Mouse (Mus musculus) midbrain, embryonic 14.5 days (tissue): Measurements from ENCODE around the gene Gm28729. TPM values are rescaled to one million over a fixed set of nuclear protein-coding genes. Genes with fewer than 3 reads are reported as not detected.
"Not testable (repeated sequence)": the region's sequence is repeated elsewhere in the genome, so short reads cannot be mapped to it uniquely, and the experiment has no call there.

Experiments used
- ATAC-seq: fragments of 200-750 bp; cut with Nextera tagmentation; 2 replicates; pipeline ENCODE4 v1.8.0; 2017; ENCODE audit warnings: moderate number of reproducible peaks, moderate library complexity; ENCODE audit not compliant: low FRiP score, low TSS enrichment
- DNase-seq: peaks from one replicate; pipeline ENCODE4 v3.0.0-alpha.2; 2015
- H3K27ac ChIP-seq: fragments of 300-500 bp; sonication (generic); replicated peaks from 2 replicates; pipeline ENCODE4 v1.5.1; 2014; ENCODE audit warnings: mild to moderate bottlenecking, low read depth, low read length, moderate library complexity
- H3K27me3 ChIP-seq: fragments of 300-500 bp; sonication (generic); 2 replicates; pipeline ENCODE4 v1.6.1; 2014; ENCODE audit warnings: low read length, control low read depth, mixed read lengths; ENCODE audit not compliant: control insufficient read depth, insufficient read depth
- H3K36me3 ChIP-seq: fragments of 300-500 bp; sonication (generic); 2 replicates; pipeline ENCODE4 v1.6.1; 2014; ENCODE audit warnings: low read length, control low read depth; ENCODE audit not compliant: control insufficient read depth, insufficient read depth
- H3K4me1 ChIP-seq: fragments of 300-500 bp; sonication (generic); 2 replicates; pipeline ENCODE4 v1.6.1; 2014; ENCODE audit warnings: mild to moderate bottlenecking, antibody characterized with exemption, low read length, control low read depth; ENCODE audit not compliant: control insufficient read depth, insufficient read depth
- H3K4me2 ChIP-seq: fragments of 300-500 bp; sonication (generic); 2 replicates; pipeline ENCODE4 v1.6.1; 2014; ENCODE audit warnings: mild to moderate bottlenecking, low read length, moderate library complexity
- H3K4me3 ChIP-seq: fragments of 300-500 bp; sonication (generic); replicated peaks from 2 replicates; pipeline ENCODE4 v1.5.1; 2014; ENCODE audit warnings: low read depth, low read length
- H3K9ac ChIP-seq: fragments of 300-500 bp; sonication (generic); replicated peaks from 2 replicates; pipeline ENCODE4 v1.6.1; 2014; ENCODE audit warnings: mild to moderate bottlenecking, low read length, moderate library complexity
- H3K9me3 ChIP-seq: fragments of 300-500 bp; sonication (generic); 2 replicates; pipeline ENCODE4 v1.6.1; 2016; ENCODE audit warnings: low read length, control low read depth, mixed read lengths; ENCODE audit not compliant: control insufficient read depth
- WGBS: fragments of 180-500 bp; shearing (Covaris S2); extraction: QIAGEN DNeasy Blood & Tissue Kit; methylation state at CpG from one replicate; pipeline ENCODE4 v1.1.7; 2014; 5-methylcytosine and 5-hydroxymethylcytosine counted together
- polyA plus RNA-seq: library from polyadenylated mRNA; unstranded; fragments of >200 nt; fragmentation: Nextera tagmentation; extraction: Ambion mirVana; gene quantifications from 2 replicates; pipeline ENCODE4 v1.2.1, GENCODE M21; 2014

The Gm28729 gene
- polyA plus RNA-seq, 1 experiment from 2014 or later, result not detected

DNA sequence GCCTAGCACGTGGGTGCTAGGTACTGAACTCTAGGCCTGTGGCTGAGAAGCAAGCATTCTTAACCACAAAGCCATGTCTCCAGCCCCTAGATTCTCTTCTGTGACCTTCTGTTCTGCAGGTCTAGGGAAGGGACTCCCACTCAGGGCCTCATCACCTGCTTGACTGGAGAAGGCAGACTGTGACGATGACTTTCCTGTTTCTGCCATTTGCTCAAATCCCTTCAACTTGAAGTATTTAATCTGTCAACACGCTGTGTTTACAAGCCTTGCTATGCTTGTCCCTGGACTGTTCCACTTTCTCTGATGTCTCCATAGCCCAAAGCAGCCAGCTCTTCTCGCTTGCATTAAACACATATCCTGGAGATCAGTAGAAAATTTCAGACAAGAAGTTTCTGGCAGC lies 7.5 kb upstream of the Gm28729 start:
- Histone ChIP-seq H3K27me3 (no peaks in the 10 kb centered on the region), H3K9me3 (no peaks in the 10 kb centered on the region), H3K4me2 (no peak overlapping the region), H3K36me3 (no peaks in the 10 kb centered on the region), H3K9ac (no peak overlapping the region), H3K27ac (no peak overlapping the region), H3K4me3 (no peak overlapping the region), H3K4me1 (peaks cover 6% of the 10 kb centered on the region; the same call in 1 of the 2 replicates)
- ATAC-seq (no peak), DNase-seq (no peak)
- 78% methylated on average over 4 of the region's 4 CpGs for WGBS

DNA sequence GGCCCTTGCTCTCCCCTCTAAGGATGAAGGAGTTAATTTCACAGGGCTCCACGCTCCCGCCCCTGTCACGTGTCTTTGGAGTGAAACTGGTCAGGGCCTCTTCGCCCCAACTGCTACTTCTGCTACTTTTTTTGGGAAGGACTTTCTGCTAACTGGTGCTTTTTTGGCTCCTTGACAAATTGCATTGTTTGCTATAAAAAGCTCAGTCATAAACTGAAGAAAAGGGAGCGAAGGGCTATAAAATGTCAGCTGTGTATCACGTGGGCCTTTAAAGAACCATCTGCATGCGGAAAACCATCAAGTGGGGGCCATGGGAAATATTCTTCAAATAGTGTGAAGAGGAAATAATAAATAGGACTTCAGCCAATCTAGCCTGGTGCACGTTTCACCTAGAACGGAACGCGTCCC lies 5.6 kb upstream of the Gm28729 start:
- Histone ChIP-seq H3K27me3 (no peaks in the 10 kb centered on the region), H3K4me2 (no peak overlapping the region), H3K27ac (no peak overlapping the region), H3K36me3 (no peaks in the 10 kb centered on the region), H3K4me3 (no peak overlapping the region), H3K9ac (no peak overlapping the region), H3K4me1 (no peaks in the 10 kb centered on the region), H3K9me3 (no peaks in the 10 kb centered on the region)
- ATAC-seq (no peak), DNase-seq (no peak)
- WGBS, result 59% methylated on average over 11 of the region's 11 CpGs

DNA sequence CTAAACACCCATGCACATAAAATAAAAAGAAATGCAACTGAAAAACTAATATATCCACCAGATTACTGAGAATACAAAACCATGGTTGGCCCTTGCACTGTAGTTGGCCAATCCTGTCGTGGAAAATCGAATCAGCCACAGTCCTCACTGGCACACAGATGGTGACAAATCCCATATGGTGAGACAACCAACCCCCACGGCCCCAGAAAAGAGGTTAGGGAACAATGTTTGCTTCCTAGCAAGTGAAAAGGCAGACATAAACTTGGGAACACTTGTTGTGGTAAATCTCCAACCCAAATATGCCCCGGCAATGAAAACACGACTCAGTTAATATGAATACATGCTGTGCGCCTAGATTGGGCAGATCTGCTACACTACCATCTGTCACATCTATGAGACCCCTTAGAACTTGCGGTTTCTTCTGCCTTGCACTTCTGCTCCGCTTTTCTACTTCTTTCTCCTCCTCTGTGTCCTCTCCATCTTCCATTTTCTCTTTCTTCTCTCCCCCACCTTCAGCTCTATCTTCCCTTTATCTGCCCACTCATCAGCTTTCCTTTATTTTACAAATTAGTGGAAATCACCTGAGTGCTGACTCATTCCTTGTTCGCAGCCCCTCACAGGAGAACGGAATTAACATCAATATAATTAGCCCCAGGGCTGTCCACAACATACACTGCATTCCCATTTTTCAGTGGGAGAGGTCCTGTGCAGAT lies 5.1 kb upstream of the Gm28729 start:
- no peaks in the 10 kb centered on the region for H3K27me3 ChIP-seq
- H3K9ac ChIP-seq, result no peak overlapping the region
- H3K27ac ChIP-seq, result no peak overlapping the region
- no peaks in the 10 kb centered on the region for H3K4me1 ChIP-seq
- 70% methylated on average over 10 of the region's 10 CpGs for WGBS
- no peak overlapping the region for H3K4me2 ChIP-seq
- H3K36me3 ChIP-seq, result no peaks in the 10 kb centered on the region
- no peaks in the 10 kb centered on the region for H3K9me3 ChIP-seq
- H3K4me3 ChIP-seq, result no peak overlapping the region
- no peak for ATAC-seq
- no peak for DNase-seq

DNA sequence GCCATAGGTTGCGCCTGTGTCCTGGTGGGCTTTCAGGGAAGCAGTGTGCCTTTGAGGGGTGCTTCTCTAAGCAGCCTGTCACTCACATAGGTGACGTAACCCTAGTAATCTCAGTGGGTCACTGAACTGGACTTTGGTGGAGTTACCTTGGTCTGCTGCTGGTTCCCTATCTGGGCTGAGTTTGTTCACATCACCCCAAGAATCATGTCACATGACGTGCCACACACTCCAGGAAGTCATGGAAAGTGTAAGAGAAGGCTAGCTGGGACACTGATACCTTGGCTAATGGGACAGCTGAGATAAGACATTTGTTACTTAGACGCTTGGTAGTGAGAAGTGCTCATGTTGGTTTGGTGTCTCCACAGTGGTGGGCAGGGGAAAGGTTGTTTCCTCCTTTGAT lies 947 bp upstream of the Gm28729 start:
- Histone ChIP-seq H3K27ac (no peak overlapping the region), H3K27me3 (no peaks in the 10 kb centered on the region), H3K36me3 (no peaks in the 10 kb centered on the region), H3K4me3 (no peak overlapping the region), H3K9ac (no peak overlapping the region), H3K9me3 (no peaks in the 10 kb centered on the region), H3K4me1 (no peaks in the 10 kb centered on the region), H3K4me2 (no peak overlapping the region)
- WGBS, result 84% methylated on average over 4 of the region's 4 CpGs
- DNase-seq (no peak), ATAC-seq (no peak)

DNA sequence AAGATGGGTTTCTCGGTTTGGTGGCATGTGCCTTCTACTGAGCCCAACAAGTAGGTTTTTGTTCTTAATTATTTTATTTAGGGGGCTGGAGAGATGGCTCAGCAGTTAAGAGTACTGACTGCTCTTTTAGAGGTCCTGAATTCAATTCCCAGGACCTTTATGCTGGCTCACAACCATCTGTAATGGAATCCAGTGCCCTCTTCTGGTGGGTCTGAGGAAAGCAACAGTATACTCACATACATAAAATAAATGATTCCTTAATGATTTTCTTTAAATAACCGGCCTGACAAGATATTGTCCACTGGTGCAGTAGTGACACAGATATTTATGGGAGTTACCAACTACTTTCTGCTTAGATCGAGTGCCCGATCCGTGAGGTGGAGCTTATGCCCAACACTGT lies 1.9 kb downstream of the Gm28729 start:
- DNase-seq (no peak), ATAC-seq (no peak)
- 91% methylated on average over 5 of the region's 5 CpGs for WGBS
- H3K9ac ChIP-seq, result no peak overlapping the region
- no peak overlapping the region for H3K27ac ChIP-seq
- no peaks in the 10 kb centered on the region for H3K36me3 ChIP-seq
- no peaks in the 10 kb centered on the region for H3K4me1 ChIP-seq
- H3K4me3 ChIP-seq, result no peak overlapping the region
- H3K27me3 ChIP-seq, result no peaks in the 10 kb centered on the region
- H3K9me3 ChIP-seq, result no peaks in the 10 kb centered on the region
- no peak overlapping the region for H3K4me2 ChIP-seq

DNA sequence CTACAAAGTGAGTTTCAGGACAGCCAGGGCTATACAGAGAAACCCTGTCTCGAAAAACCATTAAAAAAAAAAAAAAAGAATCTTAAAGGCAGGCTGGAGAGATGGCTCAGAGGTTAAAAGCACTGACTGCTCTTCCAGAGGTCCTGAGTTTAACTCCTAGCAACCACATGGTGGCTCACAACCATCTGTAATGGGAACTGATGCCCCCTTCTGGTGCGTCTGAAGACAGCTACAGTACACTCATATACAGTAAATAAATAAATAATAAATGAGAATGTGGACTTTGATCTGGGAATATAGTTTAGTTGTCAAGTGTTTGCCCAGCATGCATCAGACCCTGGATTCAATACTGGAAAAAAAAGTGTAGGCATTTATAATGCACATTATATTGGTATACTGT lies 3.5 kb downstream of the Gm28729 start:
- not testable (repeated sequence) for DNase-seq, H3K4me1 ChIP-seq, ATAC-seq, H3K9ac ChIP-seq, H3K9me3 ChIP-seq, H3K4me2 ChIP-seq, H3K4me3 ChIP-seq, H3K27me3 ChIP-seq, H3K27ac ChIP-seq, H3K36me3 ChIP-seq
- WGBS, result 90% methylated on average over 2 of the region's 2 CpGs

DNA sequence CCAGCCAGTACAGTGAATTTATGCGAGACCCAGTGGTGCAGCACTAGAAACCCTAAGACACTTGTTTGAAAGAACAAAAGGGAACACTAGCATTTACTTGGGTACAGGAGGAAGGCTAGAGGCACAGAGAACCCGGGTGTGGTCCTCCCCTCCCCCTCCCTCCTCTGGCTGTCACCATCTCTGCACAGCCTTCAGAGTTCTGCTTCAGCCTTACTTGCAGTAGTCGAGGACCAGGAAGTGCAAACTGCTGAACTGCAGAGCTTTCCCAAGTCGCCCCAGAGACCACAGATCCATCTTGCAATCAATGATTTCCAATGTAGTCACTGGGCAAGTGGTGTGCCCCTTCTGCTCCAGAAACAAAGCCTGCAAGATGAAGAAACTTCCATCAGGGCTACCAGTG lies 7.6 kb downstream of the Gm28729 start:
- Histone ChIP-seq H3K4me2 (no peak overlapping the region), H3K4me3 (no peak overlapping the region), H3K9me3 (no peaks in the 10 kb centered on the region), H3K27me3 (no peaks in the 10 kb centered on the region), H3K9ac (no peak overlapping the region), H3K4me1 (no peaks in the 10 kb centered on the region), H3K27ac (no peak overlapping the region), H3K36me3 (no peaks in the 10 kb centered on the region)
- WGBS, result 39% methylated on average over 4 of the region's 4 CpGs
- no peak for ATAC-seq
- DNase-seq, result no peak

DNA sequence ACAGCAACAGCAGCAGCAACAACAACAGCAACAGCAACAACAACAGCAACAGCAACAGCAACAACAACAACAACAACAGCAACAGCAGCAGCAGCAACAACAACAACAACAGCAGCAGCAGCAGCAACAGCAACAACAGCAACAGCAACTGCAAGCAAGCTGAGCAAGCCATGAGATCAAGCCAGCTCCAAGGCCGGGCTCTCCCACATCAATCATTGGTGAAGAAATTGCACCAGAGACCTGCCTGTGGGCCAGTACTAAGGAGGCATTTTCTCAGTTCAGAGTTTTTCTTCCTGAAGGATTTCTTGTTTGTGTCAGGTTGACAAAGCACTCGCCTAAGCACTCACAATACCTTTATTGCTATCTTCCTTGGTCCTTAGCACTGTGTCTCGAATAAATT lies 8.3 kb downstream of the Gm28729 start:
- WGBS, result 68% methylated on average over 3 of the region's 3 CpGs

DNA sequence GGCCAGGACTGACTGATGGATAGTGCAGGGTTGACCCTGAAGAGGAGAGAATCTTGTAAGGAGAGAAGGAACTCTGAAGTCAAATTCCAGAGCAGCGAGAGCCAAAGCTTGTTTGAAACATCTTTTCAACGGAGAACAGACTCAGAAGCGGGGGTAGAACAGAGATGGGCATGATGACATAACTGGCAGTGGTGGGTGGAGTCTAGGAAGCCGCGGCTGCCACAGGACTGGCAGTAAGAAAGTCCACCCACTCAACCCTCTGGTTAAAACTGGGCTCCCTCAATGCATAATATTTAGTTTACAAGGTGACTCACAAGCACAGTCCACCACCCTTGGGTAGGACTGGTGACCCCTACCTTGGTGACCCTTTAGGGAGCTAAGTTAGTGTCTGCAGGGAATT lies 9.3 kb downstream of the Gm28729 start:
- no peaks in the 10 kb centered on the region for H3K36me3 ChIP-seq
- no peaks in the 10 kb centered on the region for H3K27me3 ChIP-seq
- H3K4me2 ChIP-seq, result no peak overlapping the region
- no peak overlapping the region for H3K9ac ChIP-seq
- ATAC-seq (no peak), DNase-seq (no peak)
- no peaks in the 10 kb centered on the region for H3K4me1 ChIP-seq
- 90% methylated on average over 5 of the region's 5 CpGs for WGBS
- H3K9me3 ChIP-seq, result no peaks in the 10 kb centered on the region
- H3K4me3 ChIP-seq, result no peak overlapping the region
- no peak overlapping the region for H3K27ac ChIP-seq

More for the DNA sequence above, 8.3 kb downstream of the Gm28729 start:
- no peak overlapping the region for H3K4me3 ChIP-seq
- no peak overlapping the region for H3K9ac ChIP-seq
- no peaks in the 10 kb centered on the region for H3K36me3 ChIP-seq
- no peak overlapping the region for H3K27ac ChIP-seq
- no peak for ATAC-seq
- H3K4me1 ChIP-seq, result no peaks in the 10 kb centered on the region
- no peak overlapping the region for H3K4me2 ChIP-seq
- no peak for DNase-seq
- H3K27me3 ChIP-seq, result no peaks in the 10 kb centered on the region
- no peaks in the 10 kb centered on the region for H3K9me3 ChIP-seq
